Mouse (Mus musculus) urinary bladder, postnatal 14 days (tissue): ENCODE measurements around the gene Homer3.

Experiments
- DNase-seq: peaks from one replicate; pipeline ENCODE4 v3.0.0; 2021; ENCODE audit warnings: low spot score

Homer3 gene

GRCm38 (mm10) chr8:70284421-70284820 lies 1.8 kb downstream of the Homer3 start:
- no peak for DNase-seq

GRCm38 (mm10) chr8:70285304-70285703 lies 2.7 kb downstream of the Homer3 start:
- no peak for DNase-seq

GRCm38 (mm10) chr8:70286737-70287136 lies 4.1 kb downstream of the Homer3 start:
- no peak for DNase-seq

- no peak for DNase-seq
These were observed 11.4 kb downstream of the Homer3 start for GRCm38 (mm10) chr8:70293988-70294405.

GRCm38 (mm10) chr8:70300881-70301280 lies 18.3 kb downstream of the Homer3 start:
- no peak for DNase-seq

- DNase-seq: peak; percentile 93
These were observed 19.8 kb downstream of the Homer3 start, which contains the start of the genes Ddx49 and Cope for GRCm38 (mm10) chr8:70302358-70302890. Gene Ddx49, minus strand, starts transcription at chr8:70302489. Gene Cope, plus strand, starts transcription at chr8:70302518.

- no peak for DNase-seq
These were observed 20.3 kb downstream of the Homer3 start for GRCm38 (mm10) chr8:70302901-70303300.

- no peak for DNase-seq
These were observed 26.7 kb downstream of the Homer3 start for GRCm38 (mm10) chr8:70309311-70309710.

- DNase-seq: no peak
These were observed 30.8 kb downstream of the Homer3 start for GRCm38 (mm10) chr8:70313399-70313798.

GRCm38 (mm10) chr8:70315624-70316510 lies 33.2 kb downstream of the Homer3 start, which contains the start of gene Cers1:
Gene Cers1, plus strand, starts transcription at chr8:70315775.
- DNase-seq: peak; percentile 50

GRCm38 (mm10) chr8:70316511-70317504 lies 34.2 kb downstream of the Homer3 start:
- peak; percentile 26 for DNase-seq

- DNase-seq: no peak
These were observed 35.2 kb downstream of the Homer3 start for GRCm38 (mm10) chr8:70317872-70318271.

- no peak for DNase-seq
These were observed 41.1 kb downstream of the Homer3 start for GRCm38 (mm10) chr8:70323716-70324115.

GRCm38 (mm10) chr8:70327512-70327911 lies 44.9 kb downstream of the Homer3 start:
- no peak for DNase-seq

- DNase-seq: no peak
These were observed 46.7 kb downstream of the Homer3 start, which contains the start of gene Gdf1 for GRCm38 (mm10) chr8:70329124-70329834. Gene Gdf1, plus strand, starts transcription at chr8:70329817.

- no peak for DNase-seq
These were observed 47.5 kb downstream of the Homer3 start for GRCm38 (mm10) chr8:70329835-70330740.

- no peak for DNase-seq
These were observed 48.2 kb downstream of the Homer3 start for GRCm38 (mm10) chr8:70330741-70331364.

GRCm38 (mm10) chr8:70331526-70331925 lies 48.9 kb downstream of the Homer3 start:
- no peak for DNase-seq

GRCm38 (mm10) chr8:70332070-70332877 lies 49.6 kb downstream of the Homer3 start:
- DNase-seq: peak; percentile 73
